Mouse (Mus musculus): ENCODE measurements around the gene Slc8a1.

GRCm38 (mm10) chr17:81589791-81590190 is 148.4 kb downstream of the Slc8a1 start:
- TF ChIP-seq CTCF (IDR thresholded peaks at IDR 0.05; ENCODE audit: insufficient read depth, low read depth, low read length): no peak
- no peak for TF ChIP-seq POLR2A (IDR thresholded peaks at IDR 0.05; ENCODE audit: insufficient read depth, low read depth, low read length)
